ENCODE assay signal across 21 mouse cellular contexts in genomic region chr2:49573282-49573681, GRCm38 (mm10).
"Had no signal": no experiment of that assay in that cellular context is flagged by ENCODE, and none has a peak within 500 bp of the region (broad histone marks: within the 10 kb centered on the region; RNA-seq: fewer than 3 reads in every experiment).

No protein-coding gene starts in this region.

- H3K27ac ChIP-seq: heart, embryonic 13.5 days; heart, embryonic 15.5 days; kidney, embryonic 15.5 days; kidney, postnatal 0 days; limb, embryonic 12.5 days; liver, embryonic 13.5 days had no signal

- H3K36me3 ChIP-seq: heart, embryonic 13.5 days; heart, embryonic 15.5 days; hindbrain, embryonic 13.5 days; hindbrain, embryonic 15.5 days; kidney, embryonic 15.5 days; limb, embryonic 10.5 days; limb, embryonic 12.5 days; liver, embryonic 13.5 days had no signal

- H3K9me3 ChIP-seq: heart, embryonic 13.5 days; heart, embryonic 15.5 days; hindbrain, embryonic 13.5 days; hindbrain, embryonic 15.5 days; kidney, embryonic 15.5 days; limb, embryonic 10.5 days; limb, embryonic 12.5 days; liver, embryonic 13.5 days had no signal

- DNase-seq: gastrocnemius, postnatal 14 days; gastrocnemius, postnatal 36 days; heart, adult 11 months; heart, postnatal 14 days; heart, postnatal 36 days; kidney, adult 11 months; kidney, adult 9 months; kidney, postnatal 14 days; kidney, postnatal 4 days; liver; liver, embryonic 13.5 days had no signal

- H3K4me1 ChIP-seq: liver, embryonic 13.5 days had no signal

- H3K27me3 ChIP-seq: heart, embryonic 13.5 days; heart, embryonic 15.5 days; hindbrain, embryonic 13.5 days; hindbrain, embryonic 15.5 days; kidney, embryonic 15.5 days; limb, embryonic 12.5 days; liver, embryonic 13.5 days had no signal

- H3K4me3 ChIP-seq: heart, embryonic 13.5 days; heart, embryonic 15.5 days; hindbrain, embryonic 13.5 days; hindbrain, embryonic 15.5 days; kidney, embryonic 15.5 days; layer of hippocampus, adult 2 months; left cerebral cortex, adult 2 months; limb, embryonic 12.5 days; liver, embryonic 13.5 days had no signal
